Mouse (Mus musculus): Measurements from ENCODE around the gene Sacs. TPM values are rescaled to one million over a fixed set of nuclear protein-coding genes. Genes with fewer than 3 reads are reported as not detected.

The Sacs gene
- total and polyA plus RNA-seq, 2 experiments from 2014 or later, result 2.8 to 29.5 TPM

DNA sequence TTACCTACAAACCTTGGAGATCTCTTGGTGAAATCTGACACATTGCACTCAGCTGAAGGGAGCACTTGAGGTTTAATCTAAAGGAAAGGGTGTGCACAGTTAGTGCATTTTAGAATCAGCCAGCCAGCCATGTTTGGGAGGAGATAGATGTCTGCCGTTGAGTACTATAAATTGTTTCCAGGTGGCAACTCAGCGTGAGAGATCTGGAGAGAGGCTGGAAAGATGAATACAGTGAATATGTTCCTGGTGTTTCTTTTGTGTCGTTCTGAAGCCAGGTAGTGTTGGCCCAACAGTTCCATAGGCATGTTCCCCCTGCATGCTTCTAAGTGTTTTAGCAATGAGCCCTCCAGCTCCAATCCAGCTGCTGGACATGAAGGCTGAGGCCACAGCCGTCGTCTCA lies 82.9 kb downstream of the Sacs start:
- H3K4me2 ChIP-seq (ENCODE audit: low read depth, low read length), result no peak overlapping the region
- H3K27me3 ChIP-seq (ENCODE audit: control insufficient read depth, insufficient read depth, low read length), result no peaks in the 10 kb centered on the region
- H3K4me1 ChIP-seq (ENCODE audit: control insufficient read depth, insufficient read depth), result 0 out of 2 replicates have a peak, but pooled peaks cover 5% of the 10 kb centered on the region
- no peaks in the 10 kb centered on the region for H3K9me3 ChIP-seq (replicated peaks; ENCODE audit: control insufficient read depth, low read length)
- H3K36me3 ChIP-seq (replicated peaks; ENCODE audit: control insufficient read depth, insufficient read depth, low read length), result peaks cover 54% of the 10 kb centered on the region
- no peak overlapping the region for H3K27ac ChIP-seq (ENCODE audit: low read depth)
- TF ChIP-seq CTCF (IDR thresholded peaks at IDR 0.05; ENCODE audit: low read depth) (no peak), EP300 (IDR thresholded peaks at IDR 0.05; ENCODE audit: low read depth) (no peak)
- H3K4me3 ChIP-seq (ENCODE audit: low read depth, low read length), result no peak overlapping the region
- DNase-seq (ENCODE audit: low spot score) (no peak), ATAC-seq (ENCODE audit: insufficient read depth, low read depth) (no peak)
- 77% methylated on average over 5 of the region's 5 CpGs for WGBS
- H3K9ac ChIP-seq (replicated peaks; ENCODE audit: low read depth, low read length), result no peak overlapping the region

DNA sequence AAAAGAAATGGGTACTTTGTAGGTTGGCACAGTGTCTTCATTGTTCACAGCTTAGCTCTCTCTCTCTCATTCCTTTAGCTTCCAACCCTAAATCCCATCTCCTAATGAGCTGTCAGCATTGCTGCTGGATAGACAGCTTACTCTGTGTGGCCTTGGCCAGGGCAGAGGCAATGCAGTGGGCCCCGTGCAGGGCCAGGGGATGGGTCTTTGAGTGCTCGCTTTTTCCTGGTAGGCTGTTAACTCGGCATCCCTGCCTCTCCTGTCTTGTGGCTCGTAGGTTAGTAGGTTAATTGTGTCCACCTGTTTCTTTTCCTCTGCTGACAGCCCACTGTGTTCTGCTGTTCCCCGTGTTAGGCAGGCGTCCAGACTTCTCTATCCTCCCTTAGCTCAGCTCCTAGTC lies 84.2 kb downstream of the Sacs start:
- peaks cover 63% of the 10 kb centered on the region for H3K36me3 ChIP-seq (replicated peaks; ENCODE audit: control insufficient read depth, insufficient read depth, low read length)
- no peak overlapping the region for H3K4me2 ChIP-seq (ENCODE audit: low read depth, low read length)
- H3K4me1 ChIP-seq (ENCODE audit: control insufficient read depth, insufficient read depth), result 0 out of 2 replicates have a peak, but pooled peaks cover 5% of the 10 kb centered on the region
- no peak overlapping the region for H3K9ac ChIP-seq (replicated peaks; ENCODE audit: low read depth, low read length)
- H3K27me3 ChIP-seq (ENCODE audit: control insufficient read depth, insufficient read depth, low read length), result no peaks in the 10 kb centered on the region
- H3K4me3 ChIP-seq (ENCODE audit: low read depth, low read length), result no peak overlapping the region
- 49% methylated on average over 6 of the region's 6 CpGs for WGBS
- no peaks in the 10 kb centered on the region for H3K9me3 ChIP-seq (replicated peaks; ENCODE audit: control insufficient read depth, low read length)
- H3K27ac ChIP-seq (ENCODE audit: low read depth), result no peak overlapping the region
- DNase-seq (ENCODE audit: low spot score), result no peak
- TF ChIP-seq EP300 (IDR thresholded peaks at IDR 0.05; ENCODE audit: low read depth) (no peak), CTCF (IDR thresholded peaks at IDR 0.05; ENCODE audit: low read depth) (no peak)
- ATAC-seq (ENCODE audit: insufficient read depth, low read depth), result no peak

DNA sequence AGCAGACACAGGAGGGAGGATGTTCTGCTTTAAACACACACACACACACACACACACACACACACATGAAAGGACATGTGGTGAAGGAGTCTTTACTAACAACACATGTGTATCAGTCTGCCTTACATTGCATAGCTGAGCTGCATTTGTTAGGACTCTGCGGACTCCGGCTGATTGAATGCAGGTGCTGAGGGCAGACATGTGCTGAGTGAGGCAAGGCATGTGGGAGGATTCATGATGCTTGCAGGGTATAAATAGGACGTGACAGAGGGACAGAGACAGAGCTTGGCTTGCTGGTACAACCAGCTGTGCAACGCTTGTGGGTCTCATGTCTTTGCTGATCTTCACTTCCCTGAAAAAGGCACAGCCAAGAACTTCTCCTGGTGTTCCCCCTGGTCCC lies 85.5 kb downstream of the Sacs start:
- H3K4me3 ChIP-seq (ENCODE audit: low read depth, low read length), result no peak overlapping the region
- TF ChIP-seq CTCF (IDR thresholded peaks at IDR 0.05; ENCODE audit: low read depth), result no peak
- TF ChIP-seq EP300 (IDR thresholded peaks at IDR 0.05; ENCODE audit: low read depth), result no peak
- H3K4me2 ChIP-seq (ENCODE audit: low read depth, low read length), result no peak overlapping the region
- H3K27me3 ChIP-seq (ENCODE audit: control insufficient read depth, insufficient read depth, low read length), result no peaks in the 10 kb centered on the region
- 0 out of 2 replicates have a peak, but pooled peaks cover 5% of the 10 kb centered on the region for H3K4me1 ChIP-seq (ENCODE audit: control insufficient read depth, insufficient read depth)
- no peak overlapping the region for H3K9ac ChIP-seq (replicated peaks; ENCODE audit: low read depth, low read length)
- no peaks in the 10 kb centered on the region for H3K9me3 ChIP-seq (replicated peaks; ENCODE audit: control insufficient read depth, low read length)
- ATAC-seq (ENCODE audit: insufficient read depth, low read depth) (peak; percentile 64), DNase-seq (ENCODE audit: low spot score) (no peak)
- no peak overlapping the region for H3K27ac ChIP-seq (ENCODE audit: low read depth)
- 40% methylated on average over 4 of the region's 4 CpGs for WGBS
- H3K36me3 ChIP-seq (replicated peaks; ENCODE audit: control insufficient read depth, insufficient read depth, low read length), result peaks cover 72% of the 10 kb centered on the region

DNA sequence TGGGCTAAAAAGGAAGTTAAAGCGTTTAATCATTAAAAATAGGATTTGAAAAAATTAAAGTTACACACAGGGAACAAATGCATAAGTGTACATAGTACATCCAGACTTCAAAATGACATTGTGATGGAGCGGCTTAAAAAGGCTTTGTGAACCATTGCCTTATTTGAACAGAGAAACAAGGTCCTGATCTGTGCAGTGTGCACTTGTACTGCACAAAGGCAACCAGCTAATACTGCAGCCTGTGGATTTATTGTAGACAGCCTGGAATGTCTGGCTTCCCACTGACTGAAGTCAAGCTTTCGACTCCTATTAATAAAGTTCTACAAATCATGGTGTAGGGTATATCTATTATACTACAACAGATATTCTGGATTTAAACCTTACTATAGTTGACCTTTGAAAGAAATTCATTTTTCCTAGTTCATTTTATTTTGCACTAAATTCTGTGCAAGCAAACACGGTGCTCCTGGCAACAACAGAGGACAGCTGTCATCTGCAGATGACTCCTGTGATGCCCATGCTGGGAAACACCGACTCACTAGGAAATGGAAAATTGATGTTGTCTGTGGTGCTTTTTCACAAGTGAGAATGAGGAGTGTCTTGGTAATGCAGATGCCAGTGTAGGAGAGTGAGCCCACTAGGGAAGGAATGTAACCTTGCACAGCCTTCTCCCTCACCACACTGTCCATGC lies 86.3 kb downstream of the Sacs start:
- no peak for ATAC-seq (ENCODE audit: insufficient read depth, low read depth)
- 58% methylated on average over 5 of the region's 5 CpGs for WGBS
- no peak overlapping the region for H3K4me3 ChIP-seq (ENCODE audit: low read depth, low read length)
- no peak for DNase-seq (ENCODE audit: low spot score)
- TF ChIP-seq EP300 (IDR thresholded peaks at IDR 0.05; ENCODE audit: low read depth), result no peak
- TF ChIP-seq CTCF (IDR thresholded peaks at IDR 0.05; ENCODE audit: low read depth), result no peak
- no peaks in the 10 kb centered on the region for H3K27me3 ChIP-seq (ENCODE audit: control insufficient read depth, insufficient read depth, low read length)
- H3K4me2 ChIP-seq (ENCODE audit: low read depth, low read length), result no peak overlapping the region
- H3K36me3 ChIP-seq (replicated peaks; ENCODE audit: control insufficient read depth, insufficient read depth, low read length), result peaks cover 77% of the 10 kb centered on the region
- no peak overlapping the region for H3K9ac ChIP-seq (replicated peaks; ENCODE audit: low read depth, low read length)
- H3K4me1 ChIP-seq (ENCODE audit: control insufficient read depth, insufficient read depth), result 0 out of 2 replicates have a peak, but pooled peaks cover 5% of the 10 kb centered on the region
- H3K27ac ChIP-seq (ENCODE audit: low read depth), result no peak overlapping the region
- no peaks in the 10 kb centered on the region for H3K9me3 ChIP-seq (replicated peaks; ENCODE audit: control insufficient read depth, low read length)

DNA sequence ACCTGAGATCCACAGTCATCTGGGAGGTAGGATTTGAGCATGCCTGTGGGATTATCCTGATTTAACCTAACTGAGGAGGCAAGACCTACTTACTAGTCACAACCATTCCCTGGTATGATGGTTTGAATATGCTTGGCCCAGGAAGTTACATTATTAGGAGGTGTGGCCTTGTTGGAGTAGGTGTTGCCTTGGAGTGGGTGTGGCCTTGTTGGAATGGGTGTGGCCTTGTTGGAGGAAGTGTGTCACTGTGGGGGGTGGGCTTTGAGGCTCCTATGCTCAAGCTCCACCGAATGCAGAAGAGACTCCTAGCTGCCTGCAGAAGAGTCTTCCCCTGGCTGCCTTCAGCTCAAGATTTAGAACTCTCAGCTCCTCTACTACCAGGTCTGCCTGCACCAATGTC lies 87.9 kb downstream of the Sacs start:
- peaks cover 83% of the 10 kb centered on the region for H3K36me3 ChIP-seq (replicated peaks; ENCODE audit: control insufficient read depth, insufficient read depth, low read length)
- H3K4me3 ChIP-seq (ENCODE audit: low read depth, low read length), result no peak overlapping the region
- 0 out of 2 replicates have a peak, but pooled peaks cover 5% of the 10 kb centered on the region for H3K4me1 ChIP-seq (ENCODE audit: control insufficient read depth, insufficient read depth)
- DNase-seq (ENCODE audit: low spot score) (no peak), ATAC-seq (ENCODE audit: insufficient read depth, low read depth) (no peak)
- no peak overlapping the region for H3K9ac ChIP-seq (replicated peaks; ENCODE audit: low read depth, low read length)
- no peak for TF ChIP-seq CTCF (IDR thresholded peaks at IDR 0.05; ENCODE audit: low read depth)
- no peak for TF ChIP-seq EP300 (IDR thresholded peaks at IDR 0.05; ENCODE audit: low read depth)
- no peak overlapping the region for H3K27ac ChIP-seq (ENCODE audit: low read depth)
- 59% methylated on average over 1 of the region's 1 CpGs for WGBS
- H3K4me2 ChIP-seq (ENCODE audit: low read depth, low read length), result no peak overlapping the region
- H3K27me3 ChIP-seq (ENCODE audit: control insufficient read depth, insufficient read depth, low read length), result no peaks in the 10 kb centered on the region
- no peaks in the 10 kb centered on the region for H3K9me3 ChIP-seq (replicated peaks; ENCODE audit: control insufficient read depth, low read length)

DNA sequence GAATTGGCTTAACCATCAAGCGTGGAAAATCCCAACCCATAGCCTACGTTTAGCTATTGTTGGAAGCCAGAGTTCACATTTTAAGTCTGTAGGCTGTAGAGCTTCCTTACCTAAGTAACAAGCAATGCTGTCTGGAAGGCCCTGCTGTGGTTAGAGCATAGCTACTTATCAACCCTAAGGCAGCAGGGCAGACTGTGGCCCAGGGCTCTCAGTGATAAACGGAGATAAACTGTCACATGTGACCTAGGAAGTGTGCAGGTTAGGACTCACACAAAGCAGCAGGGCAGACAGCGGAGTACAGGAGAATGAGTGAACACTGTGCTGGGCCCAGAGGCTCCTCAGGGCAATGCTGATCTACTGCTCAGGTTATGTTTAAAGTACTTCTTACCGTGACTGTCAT lies 91.5 kb downstream of the Sacs start:
- Histone ChIP-seq H3K27ac (ENCODE audit: low read depth) (no peak overlapping the region), H3K4me1 (ENCODE audit: control insufficient read depth, insufficient read depth) (no peaks in the 10 kb centered on the region), H3K4me2 (ENCODE audit: low read depth, low read length) (no peak overlapping the region), H3K4me3 (ENCODE audit: low read depth, low read length) (no peak overlapping the region), H3K9me3 (replicated peaks; ENCODE audit: control insufficient read depth, low read length) (no peaks in the 10 kb centered on the region), H3K9ac (replicated peaks; ENCODE audit: low read depth, low read length) (no peak overlapping the region), H3K27me3 (ENCODE audit: control insufficient read depth, insufficient read depth, low read length) (no peaks in the 10 kb centered on the region), H3K36me3 (replicated peaks; ENCODE audit: control insufficient read depth, insufficient read depth, low read length) (peaks cover 86% of the 10 kb centered on the region)
- no peak for TF ChIP-seq EP300 (IDR thresholded peaks at IDR 0.05; ENCODE audit: low read depth)
- no peak for TF ChIP-seq CTCF (IDR thresholded peaks at IDR 0.05; ENCODE audit: low read depth)
- 68% methylated on average over 5 of the region's 5 CpGs for WGBS
- DNase-seq (ENCODE audit: low spot score) (no peak), ATAC-seq (ENCODE audit: insufficient read depth, low read depth) (no peak)
